Mouse (Mus musculus): ENCODE measurements around the gene Tmem8.
A peak's percentile ranks its signal among the peaks of the same experiment; 100 is the strongest.

Gene Tmem8

GRCm38 (mm10) chr17:26112751-26113150 is 348 bp upstream of the Tmem8 start:
- DNase-seq, result no peak

GRCm38 (mm10) chr17:26114061-26114460 is 962 bp downstream of the Tmem8 start:
- no peak for DNase-seq

- peak in 1 of 2 experiments; percentile 10 for DNase-seq
These were observed 1.4 kb downstream of the Tmem8 start for GRCm38 (mm10) chr17:26114461-26114860.

GRCm38 (mm10) chr17:26115205-26115898 is 2.3 kb downstream of the Tmem8 start:
- DNase-seq, result peak in 1 of 2 experiments; percentile 6

GRCm38 (mm10) chr17:26115956-26116487 is 2.9 kb downstream of the Tmem8 start:
- peak in 1 of 2 experiments; percentile 4 for DNase-seq

GRCm38 (mm10) chr17:26116503-26117258 is 3.6 kb downstream of the Tmem8 start:
- DNase-seq, result peak in 1 of 2 experiments; percentile 8

GRCm38 (mm10) chr17:26119766-26120710 is 6.9 kb downstream of the Tmem8 start:
- peak; percentile 76 to 86 for DNase-seq

GRCm38 (mm10) chr17:26122431-26123140 is 9.5 kb downstream of the Tmem8 start:
- DNase-seq, result peak in 1 of 2 experiments; percentile 19

GRCm38 (mm10) chr17:26123267-26123684 is 10.2 kb downstream of the Tmem8 start, which contains the start of gene Mrpl28:
Gene Mrpl28, plus strand, starts transcription at chr17:26123500.
- DNase-seq, result peak; percentile 95 to 98

GRCm38 (mm10) chr17:26124560-26124959 is 11.5 kb downstream of the Tmem8 start:
- DNase-seq, result peak; percentile 3 to 11

GRCm38 (mm10) chr17:26125226-26125625 is 12.1 kb downstream of the Tmem8 start:
- DNase-seq, result peak; percentile 4 to 13

GRCm38 (mm10) chr17:26131062-26131732 is 18.1 kb downstream of the Tmem8 start:
- peak in 1 of 2 experiments; percentile 15 for DNase-seq

- no peak for DNase-seq
These were observed 19.1 kb downstream of the Tmem8 start for GRCm38 (mm10) chr17:26131856-26132853.

- peak in 1 of 2 experiments; percentile 25 for DNase-seq
These were observed 24.1 kb downstream of the Tmem8 start for GRCm38 (mm10) chr17:26137106-26137750.

- DNase-seq, result peak in 1 of 2 experiments; percentile 9
These were observed 24.6 kb downstream of the Tmem8 start for GRCm38 (mm10) chr17:26137751-26138130.

GRCm38 (mm10) chr17:26138239-26138836 is 25.2 kb downstream of the Tmem8 start, which contains the start of gene Axin1:
Gene Axin1, plus strand, starts transcription at chr17:26138688.
- DNase-seq, result peak; percentile 94 to 96

GRCm38 (mm10) chr17:26138901-26139381 is 25.8 kb downstream of the Tmem8 start:
- no peak for DNase-seq

- DNase-seq, result no peak
These were observed 29.7 kb downstream of the Tmem8 start for GRCm38 (mm10) chr17:26142796-26143195.

- DNase-seq, result no peak
These were observed 30.3 kb downstream of the Tmem8 start for GRCm38 (mm10) chr17:26143386-26143785.

Measured in cerebellum, postnatal 25 days (tissue).